Mouse (Mus musculus) granulocyte monocyte progenitor cell, adult 5-6 weeks (primary cell): ENCODE results near the gene Copb2. TPM values are rescaled to one million over a fixed set of nuclear protein-coding genes. Genes with fewer than 3 reads are reported as not detected.
A peak's percentile ranks its signal among the peaks of the same experiment; 100 is the strongest.

ENCODE experiments used
- ATAC-seq: replicated peaks from 2 replicates; pipeline ENCODE4 v1.8.0; 2016; ENCODE audit warnings: mild to moderate bottlenecking, moderate TSS enrichment, inconsistent platforms; ENCODE audit not compliant: poor library complexity, severe bottlenecking
- total RNA-seq, 2 experiments: library from RNA; stranded (forward) in 1 of 2; stranded (reverse) in 1 of 2; fragments of 200-712, 200-1000 nt in 1 of 2; fragments of >200 nt in 1 of 2; fragmentation: Nextera tagmentation in 1 of 2; gene quantifications; 2 replicates each; pipeline ENCODE4 v1.2.3; 2014 to 2017

Copb2 gene
- 135 and 138 TPM in 2 replicates for total RNA-seq (2014; fragmentation: Nextera tagmentation)
- total RNA-seq (2017) = 183 and 237 TPM in 2 replicates

DNA sequence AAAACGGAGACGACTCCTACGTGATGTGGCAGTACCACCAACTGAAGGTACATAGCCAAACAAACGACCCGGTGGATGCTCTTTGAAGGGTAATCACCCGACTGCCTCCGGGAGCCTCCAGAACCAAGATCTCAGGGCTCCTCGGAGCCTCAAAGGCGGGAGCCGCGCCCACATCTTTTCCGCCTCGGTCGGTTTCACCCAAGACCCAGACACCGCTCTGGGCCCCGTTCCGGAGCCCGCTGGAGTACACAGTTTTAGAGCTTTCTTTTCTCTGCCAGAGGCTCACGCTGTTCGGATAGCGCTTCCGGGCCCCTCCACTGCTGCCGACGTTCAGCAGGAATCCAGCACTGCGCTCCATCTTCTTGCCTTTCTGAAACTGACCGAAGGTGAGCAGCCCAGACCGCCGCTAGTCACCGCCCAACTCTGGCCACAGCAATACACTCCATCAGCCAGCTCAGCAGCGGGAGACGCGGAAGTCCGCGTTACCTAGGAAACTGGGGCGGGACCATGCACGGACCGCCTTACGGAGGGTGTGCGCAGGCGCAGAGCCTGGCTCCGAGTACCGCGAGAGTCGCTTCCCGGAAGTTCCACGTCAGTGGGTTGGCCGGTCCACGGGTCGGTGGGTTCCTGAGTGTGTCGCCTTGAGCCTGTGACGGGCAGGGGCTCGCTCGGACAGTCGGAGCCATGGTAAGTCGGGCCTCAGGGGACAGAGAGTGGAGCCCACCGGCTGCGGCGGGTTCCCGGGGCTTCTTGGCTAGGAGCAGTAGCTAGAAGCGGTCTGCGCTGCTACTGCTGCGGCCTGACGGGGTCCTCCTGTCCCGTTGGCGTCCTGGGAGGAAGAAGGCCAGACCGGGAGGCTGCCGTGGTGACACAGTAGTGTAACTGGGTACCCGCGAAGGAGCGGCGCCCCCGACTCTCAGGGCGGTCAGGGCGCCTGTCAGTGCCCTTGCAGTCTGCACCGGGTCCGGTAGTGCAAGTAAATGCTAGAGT, at the start of gene Copb2:
Gene Copb2, plus strand, starts transcription at position 585 of the 990 bp plus-strand sequence.
- peak; percentile 94 for ATAC-seq

DNA sequence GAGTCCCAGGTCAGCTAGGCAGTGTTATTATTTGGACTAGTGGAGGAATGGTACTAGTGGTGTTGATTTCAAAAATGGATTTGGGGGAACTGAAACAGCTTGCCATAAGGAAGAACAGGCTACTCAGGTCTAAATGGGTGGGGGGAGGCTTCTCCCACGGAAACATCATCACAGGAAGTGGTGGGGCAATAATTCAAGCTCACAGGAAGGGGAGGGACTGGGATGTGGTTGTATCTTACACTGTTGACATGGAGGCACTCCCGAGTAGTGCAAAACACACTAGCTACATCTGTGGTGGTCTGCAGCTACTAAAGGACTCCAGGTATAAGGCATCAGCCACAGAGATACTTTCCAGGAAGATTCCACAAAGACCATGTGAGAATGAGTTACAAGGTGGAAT, 39.6 kb upstream of the Copb2 start:
- peak; percentile 99 for ATAC-seq

DNA sequence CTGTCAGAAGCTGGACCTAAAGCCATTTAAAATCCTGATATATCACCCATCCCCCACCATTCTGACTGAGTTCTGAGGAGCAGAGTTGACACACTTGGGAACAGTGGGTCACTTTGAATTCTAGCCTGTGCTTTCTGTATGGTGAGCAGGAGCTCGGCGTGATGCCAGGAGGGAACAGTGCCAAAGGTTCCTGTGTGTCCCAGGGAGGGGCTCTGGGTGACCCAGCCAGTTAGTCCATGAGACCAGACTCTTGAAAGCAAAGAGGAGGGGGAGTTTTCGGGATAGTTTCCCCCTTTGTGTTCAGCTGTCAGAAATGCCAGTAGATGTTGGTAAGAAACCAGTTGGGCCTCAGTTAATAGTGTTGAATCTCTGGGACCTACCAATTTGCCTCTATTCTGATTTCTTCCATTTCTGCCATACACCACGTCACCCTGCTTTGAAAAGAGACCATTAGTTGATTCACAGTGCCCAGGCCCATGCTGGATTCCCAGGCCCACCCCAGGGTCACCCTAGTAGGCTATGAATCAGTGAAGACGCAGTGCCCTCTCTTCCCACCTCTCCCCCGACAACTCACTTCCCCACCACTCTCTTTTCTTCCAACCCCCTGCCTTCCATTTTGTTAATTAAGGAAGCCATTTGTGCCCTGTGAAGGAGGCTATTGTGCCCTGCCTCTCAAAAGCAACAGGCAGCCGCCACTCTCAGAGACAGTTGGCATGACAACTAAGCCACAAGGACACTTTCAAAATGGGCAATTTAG, 38.6 kb upstream of the Copb2 start:
- ATAC-seq = no peak

DNA sequence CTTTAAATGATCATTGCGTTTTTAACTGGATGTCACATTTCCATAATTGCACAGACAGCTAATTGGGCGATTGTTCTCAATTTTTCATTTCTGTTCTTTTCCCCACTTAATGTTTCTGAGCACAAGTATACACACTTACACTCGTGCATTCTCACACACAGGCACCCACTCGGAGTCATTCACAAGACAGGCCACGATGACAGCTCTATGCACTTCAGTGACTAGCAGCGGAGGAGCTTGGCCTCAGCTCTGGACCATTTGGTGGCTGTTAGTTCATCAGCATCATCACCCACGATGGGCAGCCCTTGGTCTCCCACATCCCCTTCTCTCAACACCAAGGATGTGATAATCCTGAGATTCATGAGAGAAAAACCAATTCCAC, 38.0 kb upstream of the Copb2 start:
- no peak for ATAC-seq

DNA sequence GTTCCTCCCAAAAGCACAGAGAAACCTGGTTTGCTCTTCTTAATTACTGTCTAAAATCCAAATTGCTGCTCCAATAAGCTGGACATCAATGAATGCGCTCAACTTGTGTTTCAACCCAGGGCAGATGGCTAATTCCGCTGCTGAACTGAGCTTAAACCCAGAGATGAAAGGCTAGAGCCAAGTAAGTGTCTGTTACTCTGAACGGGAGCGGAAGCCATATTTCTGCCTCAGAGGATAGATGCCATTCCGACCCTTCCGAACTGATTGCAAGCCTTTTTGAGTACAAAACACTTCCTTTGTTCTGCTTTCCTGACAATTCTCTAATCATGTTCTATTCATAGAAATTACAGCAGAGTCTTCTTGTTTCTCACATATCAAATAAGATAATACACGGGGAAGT, 36.3 kb upstream of the Copb2 start:
- ATAC-seq = no peak

DNA sequence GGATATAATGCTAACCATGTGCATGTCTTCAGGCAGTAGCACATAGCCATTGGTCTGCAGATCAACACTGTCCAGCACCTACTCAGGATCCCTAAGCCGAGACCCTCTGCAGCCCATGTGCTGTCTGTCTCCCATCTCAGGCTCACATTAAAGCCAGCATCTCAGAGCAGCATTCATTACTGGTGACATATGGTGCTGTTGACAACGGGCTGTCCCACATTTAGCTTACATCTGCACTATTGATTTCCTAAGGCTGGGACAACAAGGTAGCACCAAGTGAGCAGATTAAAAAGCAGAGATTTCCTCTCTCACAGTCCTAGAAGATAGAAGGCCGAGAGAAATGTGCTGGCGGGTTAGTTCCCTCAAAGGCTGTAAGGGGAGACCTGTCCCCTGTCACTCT, 33.7 kb upstream of the Copb2 start:
- ATAC-seq = no peak

DNA sequence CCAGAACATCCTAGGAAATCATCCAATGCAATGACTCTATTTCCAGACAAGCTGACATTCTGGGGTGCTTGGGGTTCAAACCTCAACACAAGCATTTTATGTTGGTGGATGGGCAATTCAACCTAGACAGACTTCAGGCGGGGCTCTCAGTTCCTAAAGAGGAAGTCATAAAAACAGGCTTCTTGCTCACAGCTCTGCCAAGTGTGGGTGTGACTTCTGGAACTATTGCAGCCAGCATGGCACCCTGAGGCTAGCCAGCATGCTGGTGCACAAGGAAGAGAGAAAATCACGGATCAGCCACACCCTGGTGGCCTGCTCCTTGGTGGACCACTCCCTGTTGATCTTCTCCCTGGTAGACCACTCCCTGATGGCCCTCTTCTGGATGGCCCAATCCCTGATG, 32.5 kb upstream of the Copb2 start:
- ATAC-seq = peak; percentile 30; the same call in 1 of the 2 replicates

DNA sequence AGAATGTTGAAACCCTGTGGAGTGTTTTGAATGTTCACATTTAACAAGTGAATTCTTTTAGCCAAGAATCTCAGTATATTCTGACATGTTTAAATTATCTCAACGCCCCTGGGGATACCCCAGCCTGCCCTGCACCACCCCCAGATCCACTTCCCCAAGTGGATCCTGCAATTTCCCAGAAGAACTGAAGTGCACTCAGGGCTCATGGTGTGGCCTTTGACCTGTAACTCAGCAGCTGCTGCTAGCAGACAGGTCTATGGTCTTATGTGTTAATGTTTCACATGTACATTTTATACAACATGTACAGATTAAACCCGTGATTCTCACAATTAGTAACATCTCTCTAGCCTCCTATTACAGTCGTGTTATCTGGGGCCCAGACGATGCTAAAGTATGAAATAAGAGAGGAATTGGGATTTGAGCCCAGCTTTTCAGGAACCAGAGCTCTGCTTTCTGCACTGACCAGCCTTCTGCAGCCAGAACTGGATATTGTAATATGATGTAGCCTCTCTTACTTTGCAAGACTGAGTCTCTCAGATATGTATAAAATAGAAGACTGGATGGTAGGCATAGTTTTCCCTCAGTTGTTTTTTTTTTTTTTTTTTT, 28.7 kb upstream of the Copb2 start:
- ATAC-seq = no peak

DNA sequence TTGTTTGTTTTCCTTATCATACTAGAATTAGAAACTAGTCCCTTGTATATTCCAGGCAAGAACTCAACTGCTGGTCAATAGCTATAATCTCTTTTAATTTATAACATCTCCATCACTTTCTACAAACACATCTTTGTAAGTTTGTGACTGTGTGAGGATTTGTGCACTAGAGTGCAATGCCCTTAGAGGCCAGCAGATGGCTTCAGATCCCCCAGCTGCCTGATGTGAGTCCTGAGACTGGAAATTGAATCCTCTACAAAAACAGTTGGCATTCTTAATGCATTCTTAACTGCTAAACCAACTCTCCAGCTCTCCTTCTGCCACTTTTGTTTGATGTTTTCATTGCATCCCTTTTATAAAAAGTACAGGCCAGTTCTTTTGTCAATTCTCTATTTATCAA, 27.8 kb upstream of the Copb2 start:
- no peak; the same call in 1 of the 2 replicates for ATAC-seq

DNA sequence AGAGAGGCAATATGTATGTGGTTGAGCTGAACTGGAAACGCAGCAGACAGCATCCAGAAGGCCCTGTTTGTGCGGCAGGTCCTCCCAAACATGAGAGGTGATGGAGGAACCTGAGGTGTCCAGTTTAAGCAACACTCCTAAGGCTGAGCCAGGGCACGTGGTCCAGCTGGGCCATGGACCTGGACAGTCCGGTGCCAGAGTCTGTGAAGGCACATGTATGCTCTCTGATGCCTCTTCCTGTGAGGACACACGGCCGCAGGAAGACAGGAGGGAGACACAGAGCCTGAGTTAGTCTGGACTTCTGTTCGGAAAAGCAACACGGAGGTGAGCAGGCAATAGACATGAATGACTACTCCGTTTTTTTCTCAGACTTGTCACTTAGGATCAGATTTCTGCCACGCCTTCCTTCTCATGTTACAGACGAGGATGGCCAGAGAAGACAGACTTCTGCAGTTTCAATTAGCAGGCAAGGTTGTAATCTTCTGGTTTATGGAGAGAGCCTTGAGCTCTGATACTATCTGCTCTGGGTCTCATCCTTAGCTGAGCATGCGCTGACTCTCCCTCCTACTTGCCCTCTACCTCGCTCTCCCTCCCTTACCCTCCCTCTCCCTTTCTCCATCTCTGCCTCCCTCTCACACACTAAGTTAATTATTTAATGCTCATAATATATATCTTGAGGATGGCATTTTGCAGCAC, 25.4 kb upstream of the Copb2 start:
- ATAC-seq = no peak

DNA sequence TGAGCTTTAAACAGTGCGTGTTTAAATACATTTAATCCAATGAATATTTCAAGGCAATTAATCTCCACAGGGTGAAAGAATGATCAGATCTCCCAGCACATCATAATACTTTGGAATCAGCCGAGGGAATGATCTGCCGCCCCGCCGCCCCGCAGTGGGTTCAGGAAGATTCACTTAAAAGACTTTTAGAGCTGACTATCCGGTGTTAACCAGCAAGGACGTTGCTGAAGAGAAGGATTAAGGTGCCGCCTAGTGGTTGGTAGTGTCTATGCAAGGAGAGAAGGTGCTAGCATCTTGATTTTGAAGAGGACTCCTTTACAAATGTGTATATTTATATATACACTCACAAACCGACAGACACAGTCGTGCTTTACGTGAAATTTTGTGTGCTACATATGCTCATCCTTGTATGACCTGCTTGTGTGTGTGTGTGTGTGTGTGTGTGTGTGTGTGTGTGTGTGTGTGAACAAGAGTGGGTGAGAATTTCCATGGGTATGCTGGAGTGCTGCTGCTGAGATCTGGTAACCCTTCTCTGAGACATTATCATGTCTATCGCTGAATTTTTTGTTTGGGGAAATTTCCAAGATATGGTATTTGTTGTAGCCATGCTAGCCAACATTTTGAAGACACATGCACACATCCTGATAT, 24.7 kb upstream of the Copb2 start:
- peak; percentile 89 for ATAC-seq

DNA sequence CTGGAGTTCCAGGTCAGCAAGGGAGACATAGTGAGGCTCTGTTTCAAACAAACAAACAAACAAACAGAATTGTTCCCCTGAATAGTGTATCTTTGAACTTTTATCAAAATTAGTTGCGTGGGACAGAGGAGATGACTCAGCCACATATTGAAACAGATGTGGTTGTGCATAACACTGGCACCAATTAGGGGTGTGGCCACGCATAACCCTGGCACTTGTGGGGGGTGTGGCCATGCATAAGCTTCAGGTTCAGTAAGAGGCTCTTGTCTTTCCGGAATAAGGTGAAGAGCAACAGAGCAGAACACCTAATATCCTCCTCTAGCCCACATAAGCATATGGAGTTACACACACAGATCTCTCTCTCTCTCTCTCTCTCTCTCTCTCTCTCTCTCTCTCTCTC, 19.5 kb upstream of the Copb2 start:
- no peak for ATAC-seq

DNA sequence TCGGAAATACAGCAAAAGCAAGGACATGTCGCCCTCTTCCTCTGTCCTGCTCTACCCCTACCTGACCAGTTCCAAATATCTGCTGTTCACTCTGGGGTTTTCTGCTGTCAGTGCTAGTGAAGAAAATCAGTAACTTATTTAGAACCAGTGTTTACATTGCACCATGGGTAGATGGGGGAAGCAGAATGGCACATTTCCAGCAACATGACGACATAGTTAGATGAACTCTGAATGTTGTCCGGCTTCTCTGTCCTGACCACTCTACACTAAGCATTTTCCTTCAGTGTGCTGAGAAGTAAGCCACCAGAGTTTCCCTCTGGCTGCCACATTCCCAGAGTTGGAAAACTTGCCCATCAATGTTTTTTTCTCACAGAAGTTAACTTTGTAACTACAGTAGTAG, 20.3 kb downstream of the Copb2 start:
- no peak for ATAC-seq

DNA sequence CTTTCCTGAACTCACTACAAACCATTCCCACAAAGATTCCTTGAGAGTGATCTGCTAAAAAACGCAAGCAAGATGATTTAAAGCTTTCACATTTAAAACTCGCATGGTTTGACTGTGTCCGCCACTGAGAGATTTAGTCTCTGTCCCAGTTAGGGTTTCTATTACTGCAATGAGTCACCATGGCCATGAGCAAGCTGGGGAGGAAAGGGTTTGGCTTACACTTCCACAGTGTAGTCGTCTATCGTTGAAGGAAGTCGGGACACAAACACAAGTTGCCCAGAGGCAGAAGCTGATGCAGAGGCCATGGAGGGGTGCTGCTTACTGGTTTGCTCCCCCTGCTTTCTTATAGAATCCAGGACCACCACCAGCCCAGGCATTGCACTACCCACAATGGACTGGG, 36.6 kb downstream of the Copb2 start:
- no peak for ATAC-seq

DNA sequence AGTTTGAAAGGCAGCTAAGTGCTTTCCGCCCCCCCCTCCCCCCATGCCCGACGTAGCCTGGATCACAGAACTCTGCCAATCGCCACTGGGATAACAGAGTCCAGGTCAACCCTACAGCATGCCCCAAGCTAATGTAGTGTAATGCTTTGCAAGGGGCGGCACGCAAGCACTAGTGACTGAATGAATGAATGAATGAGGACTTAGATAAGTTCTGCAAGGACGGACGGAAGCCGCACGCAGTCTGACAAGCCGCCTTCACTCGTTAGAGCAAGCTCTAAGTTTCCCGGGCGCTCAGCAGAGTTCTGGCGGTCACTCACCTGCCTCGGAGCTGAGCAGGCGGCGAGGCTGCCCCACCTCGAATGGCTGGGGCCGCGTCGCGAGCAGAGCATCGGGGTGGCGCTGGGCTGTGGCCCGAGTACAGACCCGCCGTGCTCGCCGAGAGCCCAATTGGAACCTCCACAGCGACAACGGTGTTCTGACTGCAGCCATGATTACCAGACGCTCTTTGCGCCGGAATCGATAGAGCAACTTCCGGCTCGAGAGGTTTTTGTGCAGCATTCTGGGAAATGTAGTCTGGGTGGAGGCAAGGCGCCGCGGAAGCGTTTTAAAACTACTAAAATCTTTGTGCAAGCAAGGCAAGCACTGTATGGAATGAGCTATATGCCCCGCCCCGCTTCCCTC, 37.8 kb downstream of the Copb2 start, which contains the start of gene Mrps22:
Gene Mrps22, minus strand, starts transcription at position 505 of the 681 bp plus-strand sequence.
- peak; percentile 98 for ATAC-seq

DNA sequence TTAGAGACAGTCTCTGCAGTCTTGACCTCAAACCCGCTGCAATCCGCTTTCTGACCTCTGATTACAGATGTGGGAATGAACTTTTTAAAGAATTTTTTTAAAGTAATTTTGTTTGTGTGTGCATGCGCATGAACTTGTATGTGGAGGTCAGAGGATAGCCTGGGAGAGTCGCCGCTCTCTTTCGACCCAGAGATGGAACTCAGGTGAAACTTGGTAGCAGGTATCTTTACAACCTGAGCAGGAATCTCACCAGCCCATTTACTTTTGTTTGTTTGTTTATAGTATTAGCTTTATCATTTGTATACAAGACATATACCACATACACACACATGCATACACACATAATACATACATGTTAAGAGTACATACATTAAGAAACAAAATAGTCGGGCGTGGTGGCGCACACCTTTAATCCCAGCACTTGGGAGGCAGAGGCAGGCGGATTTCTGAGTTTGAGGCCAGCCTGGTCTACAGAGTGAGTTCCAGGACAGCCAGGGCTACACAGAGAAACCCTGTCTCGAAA, 38.4 kb downstream of the Copb2 start:
- ATAC-seq = no peak

DNA sequence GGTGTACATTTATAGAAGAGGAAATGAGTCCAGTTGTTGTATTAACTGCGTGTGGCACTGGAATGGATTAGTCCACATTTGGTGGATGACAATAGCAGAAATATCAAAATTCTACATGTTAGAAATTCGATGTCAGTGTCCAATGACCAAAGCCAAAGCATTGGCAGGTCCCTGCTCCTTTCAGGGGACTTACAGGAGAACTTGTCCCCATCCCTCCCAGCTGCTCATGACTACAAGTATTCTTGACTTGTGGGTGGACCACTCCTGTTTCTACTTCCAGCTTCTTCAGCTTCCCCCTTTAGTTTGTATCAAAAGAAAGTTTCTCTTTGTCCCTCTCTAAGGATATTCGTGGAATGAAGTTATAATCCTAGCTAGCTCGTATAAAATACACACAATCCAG, 41.4 kb downstream of the Copb2 start:
- ATAC-seq = no peak

DNA sequence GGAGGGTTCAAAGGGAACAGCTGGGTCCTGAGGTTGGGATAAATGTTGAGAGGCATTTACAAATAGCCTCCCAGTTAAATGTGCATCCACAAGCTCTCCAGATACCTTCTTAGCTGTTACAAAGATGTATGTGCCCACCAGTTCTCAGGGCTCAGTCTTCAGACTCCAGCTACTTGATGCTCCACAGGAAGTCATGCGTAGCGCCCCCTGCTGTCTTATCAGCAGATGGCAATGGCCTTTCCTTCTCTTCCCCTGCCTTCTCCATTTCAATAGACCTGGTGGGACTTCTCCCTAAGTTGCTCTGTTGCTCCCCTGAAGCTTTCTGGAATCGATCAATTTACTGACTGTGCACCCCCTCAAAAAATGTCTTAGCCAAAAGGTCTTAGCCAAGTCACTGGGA, 65.0 kb downstream of the Copb2 start:
- no peak for ATAC-seq
